Mouse (Mus musculus) thymus, postnatal 0 days (tissue): Measurements from ENCODE around the gene Irf2bpl. TPM values are rescaled to one million over a fixed set of nuclear protein-coding genes. Genes with fewer than 3 reads are reported as not detected.

Source experiments
- DNase-seq: peaks from one replicate; pipeline ENCODE4 v3.0.0-alpha.2; 2015; ENCODE audit warnings: low spot score
- polyA plus RNA-seq: library from polyadenylated mRNA; unstranded; fragments of >200 nt; fragmentation: Nextera tagmentation; extraction: Ambion mirVana; gene quantifications from 2 replicates; pipeline ENCODE4 v1.2.1, GENCODE M21; 2015

Irf2bpl gene
- 13.1 and 15.5 TPM in 2 replicates for polyA plus RNA-seq

- DNase-seq, result peak; percentile 97
These were observed at the start of gene Irf2bpl for GRCm38 (mm10) chr12:86884197-86885058. TSS of gene Irf2bpl (minus strand) at chr12:86884798.

- DNase-seq, result no peak
These were observed 48.0 kb upstream of the Irf2bpl start for GRCm38 (mm10) chr12:86932575-86932952.

GRCm38 (mm10) chr12:86931919-86932574, 47.4 kb upstream of the Irf2bpl start:
- no peak for DNase-seq

GRCm38 (mm10) chr12:86930934-86931729, 46.5 kb upstream of the Irf2bpl start:
- no peak for DNase-seq

- DNase-seq, result peak; percentile 78
These were observed 39.2 kb upstream of the Irf2bpl start for GRCm38 (mm10) chr12:86923837-86924236.

GRCm38 (mm10) chr12:86918983-86919722, 34.6 kb upstream of the Irf2bpl start:
- DNase-seq, result no peak

GRCm38 (mm10) chr12:86918361-86918967, 33.9 kb upstream of the Irf2bpl start:
- DNase-seq, result no peak

- DNase-seq, result no peak
These were observed 32.4 kb upstream of the Irf2bpl start for GRCm38 (mm10) chr12:86916796-86917573.

- DNase-seq, result no peak
These were observed 31.0 kb upstream of the Irf2bpl start for GRCm38 (mm10) chr12:86915617-86916016.

- DNase-seq, result no peak
These were observed 30.2 kb upstream of the Irf2bpl start for GRCm38 (mm10) chr12:86914756-86915155.

GRCm38 (mm10) chr12:86914351-86914750, 29.8 kb upstream of the Irf2bpl start:
- no peak for DNase-seq

- no peak for DNase-seq
These were observed 27.9 kb upstream of the Irf2bpl start for GRCm38 (mm10) chr12:86912335-86913093.

GRCm38 (mm10) chr12:86911482-86911931, 26.9 kb upstream of the Irf2bpl start:
- DNase-seq, result no peak

GRCm38 (mm10) chr12:86906395-86906794, 21.8 kb upstream of the Irf2bpl start:
- peak; percentile 90 for DNase-seq

GRCm38 (mm10) chr12:86905876-86906275, 21.3 kb upstream of the Irf2bpl start:
- no peak for DNase-seq

GRCm38 (mm10) chr12:86905203-86905602, 20.6 kb upstream of the Irf2bpl start:
- DNase-seq, result peak; percentile 67

GRCm38 (mm10) chr12:86903828-86904806, 19.5 kb upstream of the Irf2bpl start:
- no peak for DNase-seq
